Mouse (Mus musculus): ENCODE data around the gene Nabp2.

The Nabp2 gene

GRCm38 (mm10) chr10:128435873-128436272 is 24.6 kb upstream of the Nabp2 start:
- Histone ChIP-seq H3K9me3 (ENCODE audit: low read length) (no peaks in the 10 kb centered on the region), H3K4me3 (replicated peaks; ENCODE audit: low read length) (no peak overlapping the region), H3K36me3 (ENCODE audit: insufficient read depth, low read length) (peaks cover 89% of the 10 kb centered on the region), H3K27me3 (ENCODE audit: insufficient read depth, low read length) (no peaks in the 10 kb centered on the region), H3K4me1 (replicated peaks; ENCODE audit: low read depth, low read length) (peaks cover 51% of the 10 kb centered on the region)
- no peak for TF ChIP-seq NANOG (IDR thresholded peaks at IDR 0.05; ENCODE audit: borderline replicate concordance, low read length)
- TF ChIP-seq CTCF (conservative IDR thresholded peaks at IDR 0.05; ENCODE audit: low read length) = no peak
- TF ChIP-seq POU5F1 (IDR thresholded peaks at IDR 0.05; ENCODE audit: borderline replicate concordance, low read length) = no peak

- H3K36me3 ChIP-seq (ENCODE audit: insufficient read depth, low read length) = peaks cover 90% of the 10 kb centered on the region
- no peak for TF ChIP-seq POU5F1 (IDR thresholded peaks at IDR 0.05; ENCODE audit: borderline replicate concordance, low read length)
- no peak for TF ChIP-seq NANOG (IDR thresholded peaks at IDR 0.05; ENCODE audit: borderline replicate concordance, low read length)
- TF ChIP-seq CTCF (conservative IDR thresholded peaks at IDR 0.05; ENCODE audit: low read length) = no peak
- H3K27me3 ChIP-seq (ENCODE audit: insufficient read depth, low read length) = no peaks in the 10 kb centered on the region
- H3K9me3 ChIP-seq (ENCODE audit: low read length) = no peaks in the 10 kb centered on the region
- H3K4me3 ChIP-seq (replicated peaks; ENCODE audit: low read length) = no peak overlapping the region
- peaks cover 45% of the 10 kb centered on the region for H3K4me1 ChIP-seq (replicated peaks; ENCODE audit: low read depth, low read length)
These were observed 24.0 kb upstream of the Nabp2 start for GRCm38 (mm10) chr10:128435186-128435823.

GRCm38 (mm10) chr10:128434681-128435080 is 23.4 kb upstream of the Nabp2 start:
- Histone ChIP-seq H3K4me1 (replicated peaks; ENCODE audit: low read depth, low read length) (peaks cover 39% of the 10 kb centered on the region), H3K27me3 (ENCODE audit: insufficient read depth, low read length) (no peaks in the 10 kb centered on the region), H3K4me3 (replicated peaks; ENCODE audit: low read length) (no peak overlapping the region), H3K36me3 (ENCODE audit: insufficient read depth, low read length) (peaks cover 90% of the 10 kb centered on the region), H3K9me3 (ENCODE audit: low read length) (no peaks in the 10 kb centered on the region)
- TF ChIP-seq NANOG (IDR thresholded peaks at IDR 0.05; ENCODE audit: borderline replicate concordance, low read length) = no peak

- H3K27me3 ChIP-seq (ENCODE audit: insufficient read depth, low read length) = no peaks in the 10 kb centered on the region
- peaks cover 29% of the 10 kb centered on the region for H3K4me1 ChIP-seq (replicated peaks; ENCODE audit: low read depth, low read length)
- H3K4me3 ChIP-seq (replicated peaks; ENCODE audit: low read length) = no peak overlapping the region
- H3K36me3 ChIP-seq (ENCODE audit: insufficient read depth, low read length) = peaks cover 90% of the 10 kb centered on the region
- no peaks in the 10 kb centered on the region for H3K9me3 ChIP-seq (ENCODE audit: low read length)
- no peak for TF ChIP-seq POU5F1 (IDR thresholded peaks at IDR 0.05; ENCODE audit: borderline replicate concordance, low read length)
- no peak for TF ChIP-seq CTCF (conservative IDR thresholded peaks at IDR 0.05; ENCODE audit: low read length)
- TF ChIP-seq NANOG (IDR thresholded peaks at IDR 0.05; ENCODE audit: borderline replicate concordance, low read length) = no peak
These were observed 22.1 kb upstream of the Nabp2 start for GRCm38 (mm10) chr10:128433417-128433816.

- no peak for TF ChIP-seq CTCF (conservative IDR thresholded peaks at IDR 0.05; ENCODE audit: low read length)
- no peak for TF ChIP-seq POU5F1 (IDR thresholded peaks at IDR 0.05; ENCODE audit: borderline replicate concordance, low read length)
- no peak for TF ChIP-seq NANOG (IDR thresholded peaks at IDR 0.05; ENCODE audit: borderline replicate concordance, low read length)
- H3K4me3 ChIP-seq (replicated peaks; ENCODE audit: low read length) = no peak overlapping the region
- H3K9me3 ChIP-seq (ENCODE audit: low read length) = no peaks in the 10 kb centered on the region
- peaks cover 31% of the 10 kb centered on the region for H3K4me1 ChIP-seq (replicated peaks; ENCODE audit: low read depth, low read length)
- peaks cover 77% of the 10 kb centered on the region for H3K36me3 ChIP-seq (ENCODE audit: insufficient read depth, low read length)
- no peaks in the 10 kb centered on the region for H3K27me3 ChIP-seq (ENCODE audit: insufficient read depth, low read length)
These were observed 18.2 kb upstream of the Nabp2 start for GRCm38 (mm10) chr10:128429454-128429853.

- no peak overlapping the region for H3K4me3 ChIP-seq (replicated peaks; ENCODE audit: low read length)
- H3K36me3 ChIP-seq (ENCODE audit: insufficient read depth, low read length) = peaks cover 77% of the 10 kb centered on the region
- H3K27me3 ChIP-seq (ENCODE audit: insufficient read depth, low read length) = no peaks in the 10 kb centered on the region
- H3K9me3 ChIP-seq (ENCODE audit: low read length) = no peaks in the 10 kb centered on the region
- TF ChIP-seq NANOG (IDR thresholded peaks at IDR 0.05; ENCODE audit: borderline replicate concordance, low read length) = no peak
- no peak for TF ChIP-seq POU5F1 (IDR thresholded peaks at IDR 0.05; ENCODE audit: borderline replicate concordance, low read length)
- TF ChIP-seq CTCF (conservative IDR thresholded peaks at IDR 0.05; ENCODE audit: low read length) = no peak
- peaks cover 33% of the 10 kb centered on the region for H3K4me1 ChIP-seq (replicated peaks; ENCODE audit: low read depth, low read length)
These were observed 17.8 kb upstream of the Nabp2 start for GRCm38 (mm10) chr10:128429052-128429451.

GRCm38 (mm10) chr10:128425260-128425659 is 14.0 kb upstream of the Nabp2 start:
- Histone ChIP-seq H3K27me3 (ENCODE audit: insufficient read depth, low read length) (no peaks in the 10 kb centered on the region), H3K9me3 (ENCODE audit: low read length) (no peaks in the 10 kb centered on the region), H3K4me1 (replicated peaks; ENCODE audit: low read depth, low read length) (peaks cover 48% of the 10 kb centered on the region), H3K36me3 (ENCODE audit: insufficient read depth, low read length) (peaks cover 82% of the 10 kb centered on the region), H3K4me3 (replicated peaks; ENCODE audit: low read length) (no peak overlapping the region)
- no peak for TF ChIP-seq CTCF (conservative IDR thresholded peaks at IDR 0.05; ENCODE audit: low read length)
- TF ChIP-seq NANOG (IDR thresholded peaks at IDR 0.05; ENCODE audit: borderline replicate concordance, low read length) = no peak
- TF ChIP-seq POU5F1 (IDR thresholded peaks at IDR 0.05; ENCODE audit: borderline replicate concordance, low read length) = no peak

- no peaks in the 10 kb centered on the region for H3K27me3 ChIP-seq (ENCODE audit: insufficient read depth, low read length)
These were observed 13.3 kb upstream of the Nabp2 start for GRCm38 (mm10) chr10:128424604-128425003.

GRCm38 (mm10) chr10:128422426-128422825 is 11.1 kb upstream of the Nabp2 start:
- peaks cover 52% of the 10 kb centered on the region for H3K4me1 ChIP-seq (replicated peaks; ENCODE audit: low read depth, low read length)
- no peaks in the 10 kb centered on the region for H3K9me3 ChIP-seq (ENCODE audit: low read length)
- no peak for TF ChIP-seq NANOG (IDR thresholded peaks at IDR 0.05; ENCODE audit: borderline replicate concordance, low read length)
- no peak for TF ChIP-seq CTCF (conservative IDR thresholded peaks at IDR 0.05; ENCODE audit: low read length)
- no peak for TF ChIP-seq POU5F1 (IDR thresholded peaks at IDR 0.05; ENCODE audit: borderline replicate concordance, low read length)
- peaks cover 78% of the 10 kb centered on the region for H3K36me3 ChIP-seq (ENCODE audit: insufficient read depth, low read length)
- H3K27me3 ChIP-seq (ENCODE audit: insufficient read depth, low read length) = no peaks in the 10 kb centered on the region
- no peak overlapping the region for H3K4me3 ChIP-seq (replicated peaks; ENCODE audit: low read length)

More at GRCm38 (mm10) chr10:128424604-128425003, 13.3 kb upstream of the Nabp2 start:
- TF ChIP-seq NANOG (IDR thresholded peaks at IDR 0.05; ENCODE audit: borderline replicate concordance, low read length) (no peak), POU5F1 (IDR thresholded peaks at IDR 0.05; ENCODE audit: borderline replicate concordance, low read length) (no peak), CTCF (conservative IDR thresholded peaks at IDR 0.05; ENCODE audit: low read length) (no peak)
- Histone ChIP-seq H3K4me3 (replicated peaks; ENCODE audit: low read length) (no peak overlapping the region), H3K9me3 (ENCODE audit: low read length) (no peaks in the 10 kb centered on the region), H3K36me3 (ENCODE audit: insufficient read depth, low read length) (peaks cover 80% of the 10 kb centered on the region), H3K4me1 (replicated peaks; ENCODE audit: low read depth, low read length) (peaks cover 50% of the 10 kb centered on the region)

Measured in E14TG2a.4 (cell line).